Mouse (Mus musculus) right cerebral cortex, postnatal 4 days (tissue): Measurements from ENCODE around the gene Acer3.

ENCODE experiments used
- DNase-seq: peaks from one replicate; pipeline ENCODE4 v3.0.0-alpha.2; 2022

The Acer3 gene

GRCm38 (mm10) chr7:98177566-98177928 lies 143.5 kb downstream of the Acer3 start:
- DNase-seq, result no peak

GRCm38 (mm10) chr7:98177071-98177485 lies 143.9 kb downstream of the Acer3 start:
- DNase-seq, result no peak

- DNase-seq, result no peak
Observed at GRCm38 (mm10) chr7:98176322-98177070, 144.5 kb downstream of the Acer3 start.

- DNase-seq, result no peak
Observed at GRCm38 (mm10) chr7:98174883-98175755, 145.9 kb downstream of the Acer3 start.

GRCm38 (mm10) chr7:98173408-98173807 lies 147.6 kb downstream of the Acer3 start:
- DNase-seq, result no peak

GRCm38 (mm10) chr7:98172661-98173060 lies 148.3 kb downstream of the Acer3 start:
- no peak for DNase-seq

- no peak for DNase-seq
Observed at GRCm38 (mm10) chr7:98171141-98172073, 149.6 kb downstream of the Acer3 start.

GRCm38 (mm10) chr7:98164999-98165528 lies 155.9 kb downstream of the Acer3 start:
- DNase-seq, result no peak

GRCm38 (mm10) chr7:98164382-98164998 lies 156.5 kb downstream of the Acer3 start:
- DNase-seq, result no peak

GRCm38 (mm10) chr7:98163700-98164099 lies 157.3 kb downstream of the Acer3 start:
- DNase-seq, result no peak

- DNase-seq, result no peak
Observed at GRCm38 (mm10) chr7:98162239-98162638, 158.8 kb downstream of the Acer3 start.

GRCm38 (mm10) chr7:98160041-98160740 lies 160.8 kb downstream of the Acer3 start:
- DNase-seq, result no peak

GRCm38 (mm10) chr7:98158481-98158880 lies 162.5 kb downstream of the Acer3 start:
- DNase-seq, result no peak

GRCm38 (mm10) chr7:98157636-98158332 lies 163.2 kb downstream of the Acer3 start:
- no peak for DNase-seq
